Mouse (Mus musculus) liver, postnatal 0 days (tissue): ENCODE data around the gene Frmd4b.

ENCODE experiments used
- CTCF ChIP-seq: sonication (generic); IDR thresholded peaks from 2 replicates; pipeline ENCODE4 v1.5.1; 2016; ENCODE audit warnings: antibody characterized with exemption, low read depth
- EP300 ChIP-seq: IDR thresholded peaks from 2 replicates; pipeline ENCODE4 v1.6.1; 2016; ENCODE audit warnings: antibody characterized with exemption, low read depth, mild to moderate bottlenecking

DNA sequence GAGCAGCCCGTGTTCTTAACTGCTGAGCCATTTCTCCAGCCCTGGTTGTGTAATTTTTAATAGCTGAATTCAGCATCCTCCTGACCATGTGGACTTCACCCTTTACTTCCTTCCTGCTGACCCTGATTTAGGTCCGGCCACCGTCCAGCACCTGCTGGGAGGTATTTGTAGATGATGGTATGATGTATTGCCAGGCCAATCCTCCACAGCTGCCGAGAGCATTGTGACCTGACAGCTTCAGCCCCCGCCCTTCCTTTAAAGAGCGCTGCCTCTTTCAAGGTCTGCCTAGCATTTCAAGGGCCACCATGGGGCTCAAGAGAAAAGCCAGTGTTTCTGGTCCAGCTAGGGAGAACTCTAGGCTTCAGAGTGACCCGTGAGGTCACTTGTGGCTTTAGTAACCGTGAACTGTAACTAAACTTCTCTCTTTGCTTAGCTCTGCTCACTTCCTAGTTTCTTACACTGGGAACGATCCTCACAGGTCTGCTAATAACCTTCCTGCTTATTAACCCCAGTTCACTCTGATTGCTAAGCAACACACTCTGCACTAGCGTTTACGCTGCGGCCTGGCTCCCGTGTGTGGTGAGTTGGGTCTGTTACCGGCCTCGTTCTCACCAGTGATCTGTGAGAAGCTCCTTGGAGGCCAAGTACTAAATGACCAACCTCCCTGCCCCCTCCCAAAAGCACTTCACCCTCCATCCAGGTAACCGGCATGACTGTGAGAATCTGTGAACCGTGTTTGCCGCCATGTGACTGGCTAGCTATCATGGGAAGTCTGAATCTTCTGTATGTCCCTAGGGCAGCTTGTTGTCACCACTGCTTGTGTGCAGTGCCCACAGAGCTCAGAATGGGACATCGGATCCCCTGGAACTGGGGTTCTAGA, 138.1 kb downstream of the Frmd4b start:
- TF ChIP-seq EP300, result no peak
- TF ChIP-seq CTCF, result no peak
